Mouse (Mus musculus): Measurements from ENCODE around the gene Slc25a10.
"Not testable (repeated sequence)": the region's sequence is repeated elsewhere in the genome, so short reads cannot be mapped to it uniquely, and the experiment has no call there.

The Slc25a10 gene

DNA sequence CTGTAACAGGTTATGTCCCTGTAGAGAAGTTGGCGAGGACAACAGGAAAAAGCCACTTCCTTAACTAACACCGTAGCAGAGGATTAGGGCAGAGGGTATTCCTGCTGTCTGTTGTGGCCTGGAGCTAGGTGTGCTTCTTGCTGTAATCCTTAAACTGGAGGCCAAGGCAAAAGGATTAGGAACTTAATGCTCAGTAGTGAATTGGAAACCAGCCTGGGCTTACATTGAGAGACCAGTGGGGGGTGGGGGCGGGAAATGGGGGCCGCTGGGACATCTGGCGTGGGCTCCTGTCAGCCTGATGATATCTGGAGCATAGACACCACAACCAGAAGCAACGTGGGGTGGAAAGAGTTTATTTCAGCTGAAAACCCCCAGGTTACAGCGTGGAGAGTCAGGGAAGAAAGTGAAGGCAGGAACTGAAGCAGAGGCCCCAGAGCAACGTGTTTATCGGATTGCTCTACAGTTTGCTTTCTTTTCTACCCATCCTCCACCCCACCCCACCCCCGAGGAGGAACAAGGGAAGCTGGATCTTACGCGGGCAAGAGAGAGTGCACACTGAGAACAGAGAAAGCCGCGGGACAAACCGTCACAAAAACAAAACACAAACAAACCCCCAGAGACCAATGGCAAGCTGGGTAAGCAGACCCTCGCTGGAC is 18.9 kb downstream of the Slc25a10 start:
- DNase-seq (ENCODE audit: low spot score in 2 of 2): no peak

- no peak for DNase-seq (ENCODE audit: low spot score in 2 of 2)
These were observed 21.3 kb downstream of the Slc25a10 start for GRCm38 (mm10) chr11:120512790-120513453.

DNA sequence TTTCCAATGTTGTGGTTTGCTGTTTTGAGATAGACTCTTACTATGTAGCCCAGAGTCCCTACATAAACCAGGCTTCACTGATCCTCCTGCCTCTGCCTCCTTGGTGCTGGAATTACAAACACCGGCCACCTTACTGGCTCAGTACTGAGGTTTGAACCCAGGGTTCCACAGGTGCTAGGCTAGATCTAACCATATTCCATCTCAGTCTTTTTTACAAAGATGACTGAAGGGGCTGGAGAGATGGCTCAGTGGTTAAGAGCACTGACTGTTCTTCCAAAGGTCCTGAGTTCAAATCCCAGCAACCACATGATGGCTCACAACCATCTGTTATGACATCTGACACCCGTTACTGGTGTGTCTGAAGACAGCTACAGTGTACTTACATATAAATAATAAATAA is 22.6 kb downstream of the Slc25a10 start:
- DNase-seq (ENCODE audit: low spot score in 2 of 2): not testable (repeated sequence)

GRCm38 (mm10) chr11:120515611-120516010 is 24.0 kb downstream of the Slc25a10 start:
- DNase-seq (ENCODE audit: low spot score in 2 of 2): peak; percentile 54 to 73

GRCm38 (mm10) chr11:120517147-120517546 is 25.5 kb downstream of the Slc25a10 start:
- DNase-seq (ENCODE audit: low spot score in 2 of 2): no peak

DNA sequence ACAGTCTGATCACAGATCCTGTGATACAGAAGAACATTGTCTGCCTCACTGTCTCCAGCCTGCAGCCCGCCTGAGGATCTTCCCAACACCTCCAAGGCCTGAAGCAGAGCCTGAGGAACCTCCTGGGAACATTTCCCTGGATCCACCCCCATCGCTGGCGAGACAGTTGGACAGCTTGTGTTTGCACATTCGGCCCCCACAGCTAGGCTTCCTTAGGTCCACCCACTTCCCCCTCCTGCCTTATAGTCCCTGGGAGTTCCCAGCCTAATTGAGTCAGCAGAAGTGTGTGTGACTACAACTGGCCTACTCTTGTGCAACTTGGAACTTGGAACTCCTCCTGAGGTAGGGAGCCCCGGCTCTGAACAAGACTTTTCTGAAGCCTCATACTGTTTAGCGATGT is 26.4 kb downstream of the Slc25a10 start:
- peak; percentile 84 to 88 for DNase-seq (ENCODE audit: low spot score in 2 of 2)

GRCm38 (mm10) chr11:120518558-120518957 is 26.9 kb downstream of the Slc25a10 start:
- no peak for DNase-seq (ENCODE audit: low spot score in 2 of 2)

- DNase-seq (ENCODE audit: low spot score in 2 of 2): no peak
These were observed 28.1 kb downstream of the Slc25a10 start for GRCm38 (mm10) chr11:120519738-120520137.

- DNase-seq (ENCODE audit: low spot score in 2 of 2): no peak
These were observed 28.9 kb downstream of the Slc25a10 start for GRCm38 (mm10) chr11:120520498-120520897.

DNA sequence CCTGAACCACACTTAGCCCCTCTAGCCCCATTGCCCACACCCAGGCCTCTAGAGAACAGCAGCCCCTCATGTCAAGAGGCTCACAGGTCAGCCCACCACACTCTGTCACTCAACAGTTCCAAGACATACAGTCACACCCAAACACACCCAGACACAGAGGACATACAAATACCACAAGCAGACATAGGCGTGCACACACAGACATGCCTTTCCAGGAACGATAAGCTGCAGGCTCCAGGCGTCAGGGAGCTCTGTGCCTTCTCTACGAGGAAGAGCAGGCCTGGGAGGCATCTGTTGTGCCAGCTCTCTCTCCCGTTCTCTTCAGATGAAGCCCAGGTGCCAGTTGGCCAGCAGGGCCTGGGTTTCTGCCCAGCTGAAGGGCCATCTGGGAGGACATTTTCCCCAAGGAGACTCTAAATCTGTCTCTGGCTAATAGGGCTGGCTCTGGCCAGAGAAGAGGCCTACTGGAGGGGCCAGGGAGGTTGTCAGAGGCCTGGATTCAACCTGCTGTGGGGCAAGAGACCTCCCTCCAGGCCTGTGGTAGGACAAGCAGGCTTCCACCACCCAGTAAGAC is 29.4 kb downstream of the Slc25a10 start:
- DNase-seq (ENCODE audit: low spot score in 2 of 2): no peak

GRCm38 (mm10) chr11:120522581-120522980 is 30.9 kb downstream of the Slc25a10 start:
- no peak for DNase-seq (ENCODE audit: low spot score in 2 of 2)

- DNase-seq (ENCODE audit: low spot score in 2 of 2): no peak
These were observed 34.3 kb downstream of the Slc25a10 start for GRCm38 (mm10) chr11:120525959-120526358.

GRCm38 (mm10) chr11:120527690-120528354 is 36.2 kb downstream of the Slc25a10 start:
- DNase-seq (ENCODE audit: low spot score in 2 of 2): no peak

GRCm38 (mm10) chr11:120528903-120529302 is 37.3 kb downstream of the Slc25a10 start:
- no peak for DNase-seq (ENCODE audit: low spot score in 2 of 2)

DNA sequence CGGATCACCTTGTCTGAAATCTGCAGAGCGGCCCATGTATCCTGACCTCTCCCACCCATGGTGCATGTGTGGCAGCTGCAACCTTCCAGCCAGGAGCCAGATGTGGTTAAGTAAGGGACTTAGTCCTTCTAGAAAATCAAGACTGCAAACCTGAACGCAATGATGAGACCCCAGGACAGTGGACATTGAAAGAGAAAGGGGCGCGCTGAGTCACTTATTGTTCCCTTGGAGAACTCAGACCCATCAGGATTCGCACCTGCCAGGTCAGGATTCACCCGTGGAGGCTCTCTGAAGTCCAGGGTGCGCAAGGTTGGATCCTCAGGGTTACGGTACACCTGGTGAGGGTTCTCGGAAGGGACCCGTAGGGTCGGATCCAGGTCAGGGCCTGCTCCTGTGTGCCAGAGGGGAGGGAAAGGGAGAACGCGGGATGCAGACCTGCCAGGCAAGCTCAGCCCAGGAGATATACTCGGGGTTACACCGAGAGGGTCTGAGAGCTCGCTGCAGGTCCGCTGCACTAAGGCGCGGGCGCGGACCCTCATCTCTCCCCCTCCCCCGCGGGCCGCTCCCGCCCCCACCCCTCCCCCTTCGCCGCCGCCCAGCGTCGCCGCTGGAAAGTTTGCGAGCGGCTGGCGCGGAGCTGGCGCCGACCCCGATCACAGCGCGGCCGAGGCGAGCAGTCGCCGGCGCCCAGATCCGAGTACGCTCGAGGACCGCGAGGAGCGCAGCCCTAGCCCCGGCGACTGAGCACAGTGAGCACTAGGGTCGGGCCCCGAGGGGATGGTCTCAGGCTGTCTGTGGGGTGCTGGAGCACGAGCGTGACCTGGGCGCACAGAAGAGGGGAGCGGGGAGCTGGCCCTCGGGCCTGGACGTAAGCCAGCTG is 38.7 kb downstream of the Slc25a10 start, which contains the start of gene Gcgr:
Gene Gcgr, plus strand, starts transcription at position 615 of the 880 bp plus-strand sequence.
- no peak for DNase-seq (ENCODE audit: low spot score in 2 of 2)

GRCm38 (mm10) chr11:120531646-120532045 is 40.0 kb downstream of the Slc25a10 start:
- no peak for DNase-seq (ENCODE audit: low spot score in 2 of 2)

DNA sequence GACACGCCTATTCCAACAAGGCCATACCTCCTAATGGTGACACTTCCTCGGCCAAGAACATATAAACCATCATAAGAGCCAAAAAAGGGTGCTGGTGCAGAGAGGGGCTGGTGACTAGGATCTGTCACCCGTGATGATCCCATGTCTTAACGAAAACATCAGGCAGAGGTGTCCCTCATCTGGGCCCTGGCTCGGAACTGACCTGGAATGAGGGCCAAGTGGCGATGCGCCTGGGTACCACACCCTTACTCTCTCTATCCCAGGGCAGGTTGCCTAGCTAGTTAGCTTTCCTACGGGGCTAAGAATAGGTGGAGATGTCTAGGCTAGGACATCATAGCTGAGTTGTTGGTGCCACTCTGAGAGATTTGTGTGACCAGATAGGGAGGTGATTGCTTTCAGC is 42.5 kb downstream of the Slc25a10 start:
- no peak for DNase-seq (ENCODE audit: low spot score in 2 of 2)

GRCm38 (mm10) chr11:120535145-120535544 is 43.5 kb downstream of the Slc25a10 start:
- no peak for DNase-seq (ENCODE audit: low spot score in 2 of 2)

DNA sequence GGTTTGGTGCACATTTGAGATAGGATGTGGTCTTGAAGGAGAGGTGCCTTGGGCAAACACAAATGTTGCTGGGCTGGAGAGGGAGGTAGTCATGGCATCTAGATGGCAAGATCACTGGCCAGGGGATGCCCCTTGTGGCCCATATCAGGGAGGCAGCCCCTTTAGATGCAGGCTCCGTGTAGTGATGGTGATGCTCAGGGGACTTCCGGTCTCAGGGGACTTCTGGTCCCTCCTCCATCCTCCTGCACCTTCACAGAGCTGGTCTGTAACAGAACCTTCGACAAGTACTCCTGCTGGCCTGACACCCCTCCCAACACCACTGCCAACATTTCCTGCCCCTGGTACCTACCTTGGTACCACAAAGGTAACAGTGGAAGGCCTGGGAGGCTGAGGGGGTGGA is 44.2 kb downstream of the Slc25a10 start:
- DNase-seq (ENCODE audit: low spot score in 2 of 2): no peak

DNA sequence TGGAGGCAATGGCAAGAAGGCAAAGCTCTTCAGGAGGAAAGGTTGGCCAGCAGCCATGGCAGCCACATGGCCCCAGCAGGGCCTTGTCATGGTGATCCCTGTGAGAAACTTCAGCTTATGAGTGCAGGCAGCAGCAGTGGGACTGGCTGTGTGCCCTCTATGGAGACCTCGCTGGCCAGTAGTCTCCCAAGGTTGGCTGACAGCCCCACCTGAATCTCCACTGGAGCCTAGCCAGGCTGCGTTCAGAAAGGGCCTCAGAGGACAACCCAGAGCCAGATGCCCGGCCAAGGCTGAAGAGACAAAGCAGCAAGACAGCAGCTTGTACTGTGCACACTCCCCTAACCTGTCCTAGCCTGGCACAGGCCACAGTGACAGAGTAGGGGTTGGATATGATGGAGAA is 46.8 kb downstream of the Slc25a10 start:
- no peak for DNase-seq (ENCODE audit: low spot score in 2 of 2)

DNA sequence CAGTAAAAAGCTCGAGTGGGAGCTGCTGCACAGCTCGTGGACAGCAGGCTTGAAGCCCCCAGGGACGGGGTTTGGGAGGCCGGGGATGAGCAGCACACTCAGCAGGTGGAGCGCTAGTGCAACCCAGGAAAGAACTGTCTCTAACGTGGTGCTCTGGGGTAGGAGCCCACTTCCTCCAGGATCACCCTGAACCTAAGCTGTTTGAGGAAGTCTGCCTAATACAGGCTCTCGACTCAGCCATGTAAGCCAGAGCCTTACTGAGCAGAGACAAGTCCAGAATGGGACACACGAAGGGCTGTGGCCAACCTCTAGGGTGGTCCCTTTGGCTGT is 47.3 kb downstream of the Slc25a10 start:
- DNase-seq (ENCODE audit: low spot score in 2 of 2): no peak

Measured in right cerebral cortex, postnatal 36 days (tissue).